Mouse (Mus musculus): ENCODE results near the gene Tmem117.
A peak's percentile ranks its signal among the peaks of the same experiment; 100 is the strongest.

Tmem117 gene

GRCm38 (mm10) chr15:94628830-94629601 lies at the start of gene Tmem117:
Gene Tmem117 (plus strand): TSS chr15:94629232.
- DNase-seq (ENCODE audit: low spot score): peak; percentile 50

GRCm38 (mm10) chr15:94582000-94582593 lies 46.9 kb upstream of the Tmem117 start:
- DNase-seq (ENCODE audit: low spot score): no peak

GRCm38 (mm10) chr15:94583153-94583552 lies 45.9 kb upstream of the Tmem117 start:
- DNase-seq (ENCODE audit: low spot score): no peak

- DNase-seq (ENCODE audit: low spot score): no peak
Observed at GRCm38 (mm10) chr15:94584738-94585137, 44.3 kb upstream of the Tmem117 start.

GRCm38 (mm10) chr15:94587826-94588715 lies 41.0 kb upstream of the Tmem117 start:
- no peak for DNase-seq (ENCODE audit: low spot score)

DNA sequence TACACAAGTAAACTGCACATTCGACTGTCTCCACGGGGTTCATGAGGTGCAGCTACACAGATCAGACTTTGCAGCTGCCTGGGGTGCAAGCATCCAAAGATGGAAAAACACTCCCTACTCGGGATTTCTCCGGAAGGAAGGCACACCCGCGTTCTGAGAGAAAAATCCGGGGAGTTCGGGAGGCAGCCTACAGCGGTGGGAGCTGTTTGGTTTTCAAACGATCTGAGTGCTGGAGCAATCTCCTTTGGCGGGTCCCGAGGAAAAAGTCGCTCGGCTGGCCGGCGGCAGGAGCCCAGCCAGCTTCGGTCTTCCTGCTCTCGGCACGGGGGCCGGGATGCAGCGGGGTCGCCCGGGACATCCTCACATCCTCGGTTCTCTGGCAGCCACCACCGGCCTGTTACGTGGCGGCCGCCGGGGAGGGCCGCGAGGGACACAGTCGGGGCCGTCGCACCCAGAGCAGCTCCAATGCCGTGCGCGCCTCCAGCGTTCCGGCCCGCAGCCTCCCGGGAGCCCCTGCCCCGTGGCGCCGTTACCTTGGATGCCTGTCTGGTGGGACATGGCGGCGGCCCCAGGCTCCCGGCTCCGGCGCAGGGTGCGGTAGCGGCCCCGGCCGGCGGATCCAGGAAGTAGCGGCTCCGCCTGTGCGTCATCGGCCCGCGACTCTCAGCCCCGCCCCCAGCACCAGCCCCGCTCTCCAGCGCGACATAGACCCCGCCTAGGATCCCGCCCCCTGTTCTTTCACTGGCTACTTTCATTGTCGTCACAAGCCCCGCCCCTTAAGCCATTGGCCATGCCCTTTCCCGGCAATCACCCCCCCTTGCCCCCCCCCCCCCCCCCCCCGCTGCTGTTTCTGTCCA lies 39.6 kb upstream of the Tmem117 start, which contains the start of gene Twf1:
Twf1 (minus strand) TSS at position 671 of the 857 bp plus-strand sequence.
- peak; percentile 99 for DNase-seq (ENCODE audit: low spot score)

GRCm38 (mm10) chr15:94590083-94590482 lies 38.9 kb upstream of the Tmem117 start:
- no peak for DNase-seq (ENCODE audit: low spot score)

- DNase-seq (ENCODE audit: low spot score): no peak
Observed at GRCm38 (mm10) chr15:94591356-94591755, 37.7 kb upstream of the Tmem117 start.

- no peak for DNase-seq (ENCODE audit: low spot score)
Observed at GRCm38 (mm10) chr15:94593586-94593985, 35.4 kb upstream of the Tmem117 start.

DNA sequence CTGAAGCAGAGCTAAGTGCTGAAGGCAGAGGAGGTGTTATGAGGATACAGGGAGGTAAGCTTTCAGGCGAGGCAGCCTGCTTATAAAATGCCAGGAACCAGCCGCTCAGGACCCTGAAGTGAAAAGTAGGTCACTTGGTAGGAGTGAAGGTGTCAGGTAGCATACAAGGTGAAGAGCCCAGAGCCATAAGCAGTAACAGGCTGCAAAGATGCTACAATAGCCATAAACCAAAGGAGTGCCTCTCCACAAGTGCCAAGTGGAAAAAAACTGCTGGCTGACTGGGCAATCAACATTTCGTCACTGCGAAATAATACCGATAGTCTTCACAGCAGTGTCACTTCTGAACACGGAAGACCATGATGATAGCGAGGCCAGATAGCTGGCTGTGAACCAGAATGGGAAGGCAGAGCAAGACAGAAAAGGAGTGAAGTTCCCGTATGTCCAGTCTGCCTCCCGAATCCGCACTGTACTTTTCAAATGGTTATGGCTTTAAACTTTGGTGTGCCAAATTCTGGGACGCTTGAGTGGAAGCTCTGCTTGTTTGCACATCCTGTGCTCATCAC lies 28.8 kb upstream of the Tmem117 start:
- DNase-seq (ENCODE audit: low spot score): no peak

DNA sequence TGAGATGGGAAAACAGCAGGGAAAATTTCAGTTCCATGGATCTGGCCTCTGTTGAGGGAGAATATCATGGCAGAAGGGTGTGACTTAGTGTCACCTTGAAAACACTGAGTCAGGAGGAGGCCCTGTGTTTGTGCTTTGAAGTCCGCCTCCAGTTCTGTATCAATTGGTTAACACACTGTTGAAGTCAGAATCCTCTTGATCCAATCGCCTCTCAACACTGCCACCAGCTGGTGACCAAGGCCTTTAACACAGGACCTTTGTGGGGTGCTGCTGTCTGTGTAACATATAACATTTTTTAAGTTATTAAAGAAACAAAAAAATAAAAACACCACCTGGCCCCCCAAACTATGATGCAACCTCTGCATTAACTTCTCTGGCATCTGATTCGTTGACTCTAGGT lies 27.7 kb upstream of the Tmem117 start:
- peak; percentile 68 for DNase-seq (ENCODE audit: low spot score)

DNA sequence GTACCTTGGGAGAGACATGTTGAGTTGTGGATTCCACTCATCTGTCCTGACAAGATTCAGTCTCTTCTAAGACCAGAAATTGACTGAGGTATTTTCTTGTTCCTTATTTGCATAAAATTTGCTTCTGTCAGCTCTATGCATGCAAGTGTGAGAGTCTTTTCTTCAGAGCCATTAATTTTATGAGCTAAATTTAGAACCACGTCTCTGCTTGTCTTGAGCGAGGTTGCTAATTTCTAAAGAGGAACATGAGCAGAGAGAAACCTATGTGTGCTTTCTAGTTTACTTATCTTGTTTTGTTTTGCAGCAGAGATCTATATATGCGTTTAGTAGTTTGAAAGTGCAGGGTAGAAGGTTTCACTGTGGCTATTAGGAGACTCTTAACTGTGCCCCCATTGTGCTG lies 26.6 kb upstream of the Tmem117 start:
- DNase-seq (ENCODE audit: low spot score): no peak

DNA sequence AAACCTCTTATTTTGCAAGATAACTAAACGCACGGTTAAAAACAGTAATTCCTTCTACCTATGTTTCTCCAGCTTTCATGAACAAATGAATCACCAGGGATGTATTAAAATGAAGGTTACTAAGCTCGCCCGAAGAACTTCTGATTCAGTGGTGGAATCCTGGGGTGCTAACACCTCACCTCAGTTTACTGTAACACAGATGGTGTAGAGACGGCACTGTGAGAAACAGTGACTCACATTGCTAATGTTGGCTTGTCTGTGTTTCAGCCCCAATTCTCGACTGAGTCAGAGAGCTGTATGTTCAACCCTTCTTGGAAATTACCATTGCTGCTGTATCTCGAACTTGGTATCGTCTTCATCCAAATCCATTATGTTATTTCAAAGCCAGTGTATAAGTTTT lies 21.3 kb upstream of the Tmem117 start:
- DNase-seq (ENCODE audit: low spot score): no peak

DNA sequence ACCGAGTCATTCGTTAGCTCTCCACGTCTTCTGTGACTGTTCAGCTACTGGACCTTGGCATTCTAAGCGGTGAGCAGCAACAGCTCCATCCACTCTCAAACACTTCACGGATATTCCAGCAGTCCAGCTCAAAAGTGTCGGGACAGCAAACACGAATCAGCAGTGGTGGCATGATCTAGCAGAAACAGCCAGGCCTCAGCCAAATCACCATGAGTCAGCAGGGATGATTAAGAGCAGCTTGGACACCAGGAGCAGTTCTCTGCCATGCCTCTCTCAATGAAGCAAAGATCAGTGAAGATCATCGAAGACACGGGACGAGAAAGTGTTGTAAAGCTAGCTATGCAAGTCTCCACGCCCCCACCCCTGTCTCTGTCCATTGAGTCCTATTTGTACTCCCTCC lies 13.0 kb upstream of the Tmem117 start:
- DNase-seq (ENCODE audit: low spot score): no peak

DNA sequence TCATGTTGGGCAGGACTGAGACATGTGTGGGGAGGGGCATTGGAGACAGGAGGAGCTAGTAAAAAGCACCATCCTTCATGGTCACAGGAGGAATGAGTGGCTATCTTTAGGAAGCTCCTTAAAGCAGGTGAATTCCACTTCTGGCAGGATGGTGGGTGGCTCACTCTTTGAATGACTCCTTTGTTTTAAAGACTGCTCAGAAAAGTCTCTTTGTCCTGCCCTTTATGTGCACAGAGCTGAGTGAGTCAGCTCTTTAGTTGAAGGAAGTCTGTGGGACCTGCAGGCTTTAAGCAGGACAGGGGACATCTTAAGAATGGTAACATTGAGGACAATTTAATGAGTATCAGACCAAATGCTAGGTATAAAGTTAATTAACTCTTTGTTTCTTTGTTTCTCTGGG lies 8.1 kb upstream of the Tmem117 start:
- no peak for DNase-seq (ENCODE audit: low spot score)

- no peak for DNase-seq (ENCODE audit: low spot score)
Observed at GRCm38 (mm10) chr15:94628463-94628829, 586 bp upstream of the Tmem117 start.

DNA sequence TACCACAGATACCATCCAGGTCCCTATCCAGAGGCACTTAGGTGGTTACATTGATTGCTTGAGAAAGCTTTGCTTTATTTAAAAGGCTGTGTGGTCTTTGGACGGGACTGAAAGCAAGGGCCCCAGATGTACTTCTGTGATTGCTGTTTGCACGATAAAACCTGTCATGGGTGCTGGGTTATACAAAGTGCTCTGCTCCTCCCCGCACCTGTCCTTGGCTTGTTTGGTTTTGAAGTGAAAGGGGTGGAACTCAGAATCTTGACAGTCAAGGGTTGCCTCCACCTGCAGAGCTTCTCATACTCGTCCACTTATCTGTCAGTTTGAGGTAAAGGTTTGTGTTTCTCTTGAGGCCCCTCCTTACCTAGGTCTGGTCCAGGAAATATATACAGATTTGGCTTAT lies 1.5 kb downstream of the Tmem117 start:
- no peak for DNase-seq (ENCODE audit: low spot score)

- DNase-seq (ENCODE audit: low spot score): no peak
Observed at GRCm38 (mm10) chr15:94634524-94634923, 5.5 kb downstream of the Tmem117 start.

- no peak for DNase-seq (ENCODE audit: low spot score)
Observed at GRCm38 (mm10) chr15:94638207-94638606, 9.2 kb downstream of the Tmem117 start.

GRCm38 (mm10) chr15:94639126-94639525 lies 10.1 kb downstream of the Tmem117 start:
- no peak for DNase-seq (ENCODE audit: low spot score)

- no peak for DNase-seq (ENCODE audit: low spot score)
Observed at GRCm38 (mm10) chr15:94646012-94646411, 17.0 kb downstream of the Tmem117 start.

All from embryo, embryonic 10.5 days (tissue).